In the genomic region with DNA sequence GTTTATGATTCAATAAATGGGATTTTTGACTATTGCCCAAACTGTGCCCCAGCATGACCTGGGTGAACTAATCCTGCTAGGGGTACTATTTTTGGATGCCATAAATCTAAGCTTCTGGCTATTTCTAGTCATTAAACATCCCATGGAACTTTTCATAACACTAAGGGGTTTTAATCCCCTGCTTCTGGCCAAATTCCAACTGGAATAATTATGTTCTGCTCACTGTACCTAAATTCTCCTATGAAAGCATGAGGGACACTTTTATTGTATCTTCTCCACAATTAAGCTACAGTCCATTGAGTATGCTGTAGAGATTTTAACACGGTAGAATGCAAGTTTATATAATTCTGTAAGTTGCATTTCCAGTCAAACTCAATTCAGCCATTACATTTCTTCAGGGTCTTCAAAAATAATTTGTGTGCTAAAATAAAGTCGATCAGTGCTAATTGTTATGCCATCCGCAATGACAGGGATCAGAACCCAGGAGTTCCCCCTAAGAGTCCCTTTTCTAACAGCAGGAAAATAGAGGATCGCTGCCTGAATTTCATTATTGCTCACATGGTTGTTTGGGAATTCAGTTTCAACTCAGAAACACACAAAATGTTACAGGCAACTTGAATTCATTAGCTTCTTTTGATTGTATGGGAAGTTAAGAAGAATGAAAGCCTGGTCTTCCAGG, we compare ENCODE assay signal across 24 mouse cellular contexts.
DNase-seq lines count a peak whose midpoint lies in the region; ATAC-seq and TF ChIP-seq lines count a peak whose summit lies in the region.
"Had no signal": no experiment of that assay in that cellular context is flagged by ENCODE, and none has a peak within 500 bp of the region (broad histone marks: within the 10 kb centered on the region; RNA-seq: fewer than 3 reads in every experiment).

No protein-coding gene starts in this region.

- in situ Hi-C loops in Patski (cut with MboI; ENCODE audit: low pct_unique_long_range_greater_than_20kb), result no loop called here

- ATAC-seq in forebrain, embryonic 13.5 days, result peak; percentile 33; the same call in 1 of the 2 replicates
- no peak for ATAC-seq in forebrain, embryonic 16.5 days
- no peak for ATAC-seq in limb, embryonic 14.5 days (ENCODE audit: low FRiP score, low read depth)
- no peak for ATAC-seq in midbrain, embryonic 14.5 days (ENCODE audit: low FRiP score, low TSS enrichment)
- ATAC-seq in midbrain, embryonic 16.5 days, result no peak
- ATAC-seq in Patski, result no peak
- ATAC-seq: CD4-positive, CD25-positive, alpha-beta regulatory T cell, adult 4 months; forebrain, postnatal 0 days had no signal

- CTCF ChIA-PET in Patski (lab: Charles Lee), result interaction anchor here (1.8 kb wide), 1 partner anchor 11 kb away, joined by 6 read pairs; no protein-coding TSS in a partner anchor

- no peak for TF ChIP-seq CTCF in Patski (IDR thresholded peaks at IDR 0.05)

- no peaks in the 10 kb centered on the region for H3K36me3 ChIP-seq in forebrain, embryonic 13.5 days (ENCODE audit: poor library complexity, severe bottlenecking)
- no peaks in the 10 kb centered on the region for H3K36me3 ChIP-seq in forebrain, embryonic 16.5 days (ENCODE audit: control insufficient read depth, insufficient read depth)
- no peaks in the 10 kb centered on the region for H3K36me3 ChIP-seq in limb, embryonic 14.5 days (ENCODE audit: control insufficient read depth, insufficient read depth, low read length)
- H3K36me3 ChIP-seq in limb, embryonic 10.5 days, result no peaks in the 10 kb centered on the region
- H3K36me3 ChIP-seq in midbrain, embryonic 14.5 days (ENCODE audit: control insufficient read depth, insufficient read depth, low read length), result no peaks in the 10 kb centered on the region
- no peaks in the 10 kb centered on the region for H3K36me3 ChIP-seq in midbrain, embryonic 16.5 days (ENCODE audit: control insufficient read depth, insufficient read depth, low read length)
- H3K36me3 ChIP-seq: embryonic facial prominence, embryonic 10.5 days; embryonic facial prominence, embryonic 12.5 days; forebrain, embryonic 12.5 days; G1E had no signal

- H3K9ac ChIP-seq in forebrain, embryonic 13.5 days, result no peak overlapping the region
- no peak overlapping the region for H3K9ac ChIP-seq in forebrain, embryonic 16.5 days (replicated peaks; ENCODE audit: low read depth, low read length)
- no peak overlapping the region for H3K9ac ChIP-seq in limb, embryonic 14.5 days (ENCODE audit: low read depth, low read length, severe bottlenecking)
- no peak overlapping the region for H3K9ac ChIP-seq in midbrain, embryonic 14.5 days (replicated peaks; ENCODE audit: low read length)
- no peak overlapping the region for H3K9ac ChIP-seq in midbrain, embryonic 16.5 days (ENCODE audit: low read depth, low read length)
- H3K9ac ChIP-seq: embryonic facial prominence, embryonic 12.5 days; forebrain, embryonic 12.5 days; forebrain, postnatal 0 days had no signal

- H3K27me3 ChIP-seq in forebrain, embryonic 13.5 days, result no peaks in the 10 kb centered on the region
- no peaks in the 10 kb centered on the region for H3K27me3 ChIP-seq in forebrain, embryonic 16.5 days (replicated peaks; ENCODE audit: control insufficient read depth, insufficient read depth, low read length)
- H3K27me3 ChIP-seq in limb, embryonic 14.5 days (ENCODE audit: control insufficient read depth, insufficient read depth, low read length), result no peaks in the 10 kb centered on the region
- H3K27me3 ChIP-seq in limb, embryonic 10.5 days (ENCODE audit: low read depth, poor library complexity, severe bottlenecking), result no peaks in the 10 kb centered on the region
- no peaks in the 10 kb centered on the region for H3K27me3 ChIP-seq in midbrain, embryonic 14.5 days (ENCODE audit: control insufficient read depth, insufficient read depth, low read length)
- H3K27me3 ChIP-seq in midbrain, embryonic 16.5 days (ENCODE audit: control insufficient read depth, insufficient read depth, low read depth, low read length), result no peaks in the 10 kb centered on the region
- H3K27me3 ChIP-seq in Patski, result peaks cover 8% of the 10 kb centered on the region
- H3K27me3 ChIP-seq: CH12.LX; embryonic facial prominence, embryonic 12.5 days; forebrain, embryonic 12.5 days had no signal

- no peak for TF ChIP-seq POLR2A in limb, embryonic 14.5 days (IDR thresholded peaks at IDR 0.05; ENCODE audit: borderline replicate concordance, extremely low read depth, insufficient read depth, insufficient read length)

- peaks cover 19% of the 10 kb centered on the region for H3K4me1 ChIP-seq in forebrain, embryonic 13.5 days
- H3K4me1 ChIP-seq in forebrain, embryonic 16.5 days (replicated peaks; ENCODE audit: control insufficient read depth, insufficient read depth, low read length), result peaks cover 3% of the 10 kb centered on the region; the same call in 1 of the 2 replicates
- no peaks in the 10 kb centered on the region for H3K4me1 ChIP-seq in limb, embryonic 14.5 days (ENCODE audit: control insufficient read depth, insufficient read depth, low read length)
- H3K4me1 ChIP-seq in limb, embryonic 10.5 days, result peaks cover 6% of the 10 kb centered on the region; the same call in 1 of the 2 replicates
- no peaks in the 10 kb centered on the region for H3K4me1 ChIP-seq in midbrain, embryonic 14.5 days (ENCODE audit: control insufficient read depth, insufficient read depth, low read length)
- H3K4me1 ChIP-seq in midbrain, embryonic 16.5 days (ENCODE audit: control insufficient read depth, insufficient read depth, low read length), result no peaks in the 10 kb centered on the region
- H3K4me1 ChIP-seq: embryonic facial prominence, embryonic 10.5 days; embryonic facial prominence, embryonic 12.5 days had no signal

- intact Hi-C loops in left cerebral cortex, postnatal 25 days (cut with DNase I), result no loop called here

- POLR2A ChIA-PET in Patski (lab: Charles Lee), result no interaction called here

- H3K4me3 ChIP-seq in forebrain, embryonic 13.5 days, result no peak overlapping the region
- H3K4me3 ChIP-seq in forebrain, embryonic 16.5 days (replicated peaks; ENCODE audit: low read length), result no peak overlapping the region
- no peak overlapping the region for H3K4me3 ChIP-seq in limb, embryonic 14.5 days (replicated peaks; ENCODE audit: low read length)
- H3K4me3 ChIP-seq in limb, embryonic 10.5 days, result no peak overlapping the region
- no peak overlapping the region for H3K4me3 ChIP-seq in midbrain, embryonic 14.5 days (replicated peaks; ENCODE audit: low read depth, low read length)
- no peak overlapping the region for H3K4me3 ChIP-seq in midbrain, embryonic 16.5 days (ENCODE audit: low read depth, low read length)
- H3K4me3 ChIP-seq: embryonic facial prominence, embryonic 10.5 days; embryonic facial prominence, embryonic 12.5 days; forebrain, embryonic 12.5 days had no signal

- no peak overlapping the region for H3K4me2 ChIP-seq in forebrain, embryonic 13.5 days
- H3K4me2 ChIP-seq in forebrain, embryonic 16.5 days (ENCODE audit: low read length), result no peak overlapping the region
- no peak overlapping the region for H3K4me2 ChIP-seq in limb, embryonic 14.5 days (replicated peaks; ENCODE audit: low read depth, low read length, severe bottlenecking)
- no peak overlapping the region for H3K4me2 ChIP-seq in midbrain, embryonic 14.5 days (ENCODE audit: low read length)
- no peak overlapping the region for H3K4me2 ChIP-seq in midbrain, embryonic 16.5 days (ENCODE audit: low read length)
- H3K4me2 ChIP-seq: embryonic facial prominence, embryonic 12.5 days; forebrain, embryonic 12.5 days had no signal

- DNase-seq in limb, embryonic 14.5 days (ENCODE audit: low spot score), result peak; percentile 25
- no peak for DNase-seq in limb, embryonic 10.5 days (ENCODE audit: low spot score)
- peak; percentile 31 for DNase-seq in midbrain, embryonic 14.5 days
- DNase-seq in Patski (ENCODE audit: low read depth, low spot score), result peak; percentile 3
- no peak for DNase-seq in left cerebral cortex, postnatal 25 days (ENCODE audit: low spot score in 2 of 2)
- DNase-seq: adrenal gland, adult 2 months; adrenal gland, postnatal 10 days; adrenal gland, postnatal 25 days; B cell, adult 2 months; cerebellum, adult 11-12 months; cerebellum, adult 2 months; cerebellum, adult 9-10 months; cerebellum, postnatal 10 days; cerebellum, postnatal 25 days; forebrain, postnatal 0 days had no signal

- no peaks in the 10 kb centered on the region for H3K9me3 ChIP-seq in forebrain, embryonic 13.5 days (replicated peaks)
- no peaks in the 10 kb centered on the region for H3K9me3 ChIP-seq in forebrain, embryonic 16.5 days (ENCODE audit: control insufficient read depth, low read length)
- H3K9me3 ChIP-seq in limb, embryonic 14.5 days (ENCODE audit: control insufficient read depth, low read length), result no peaks in the 10 kb centered on the region
- no peaks in the 10 kb centered on the region for H3K9me3 ChIP-seq in limb, embryonic 10.5 days (replicated peaks)
- H3K9me3 ChIP-seq in midbrain, embryonic 14.5 days (ENCODE audit: control insufficient read depth, low read length), result no peaks in the 10 kb centered on the region
- H3K9me3 ChIP-seq in midbrain, embryonic 16.5 days (replicated peaks; ENCODE audit: control insufficient read depth, low read length, poor library complexity, severe bottlenecking), result no peaks in the 10 kb centered on the region
- H3K9me3 ChIP-seq: embryonic facial prominence, embryonic 10.5 days; embryonic facial prominence, embryonic 12.5 days; forebrain, embryonic 12.5 days; G1E had no signal

- 51% methylated on average over 4 of the region's 4 CpGs for WGBS in forebrain, embryonic 13.5 days
- 32% methylated on average over 4 of the region's 4 CpGs for WGBS in forebrain, embryonic 16.5 days
- WGBS in limb, embryonic 14.5 days, result 65% methylated on average over 4 of the region's 4 CpGs
- 92% methylated on average over 4 of the region's 4 CpGs for WGBS in limb, embryonic 10.5 days
- WGBS in midbrain, embryonic 14.5 days, result 71% methylated on average over 4 of the region's 4 CpGs
- WGBS in midbrain, embryonic 16.5 days, result 64% methylated on average over 4 of the region's 4 CpGs

- no peak overlapping the region for H3K27ac ChIP-seq in forebrain, embryonic 13.5 days
- no peak overlapping the region for H3K27ac ChIP-seq in forebrain, embryonic 16.5 days (ENCODE audit: low read length)
- no peak overlapping the region for H3K27ac ChIP-seq in limb, embryonic 14.5 days (replicated peaks; ENCODE audit: low read depth, low read length)
- H3K27ac ChIP-seq in limb, embryonic 10.5 days, result no peak overlapping the region
- H3K27ac ChIP-seq in midbrain, embryonic 14.5 days (replicated peaks; ENCODE audit: low read depth, low read length), result no peak overlapping the region
- no peak overlapping the region for H3K27ac ChIP-seq in midbrain, embryonic 16.5 days (ENCODE audit: low read length)
- H3K27ac ChIP-seq: embryonic facial prominence, embryonic 10.5 days; embryonic facial prominence, embryonic 12.5 days; forebrain, embryonic 12.5 days had no signal

Comparison
In these comparisons a context has a peak if more than half of its experiments do, and no peak if none do; other contexts are left out.
1. DNase-seq: peak in limb, embryonic 14.5 days (single experiment), midbrain, embryonic 14.5 days (single experiment) and Patski (single experiment); none in limb, embryonic 10.5 days (single experiment) and left cerebral cortex, postnatal 25 days (0 of 2).